Mouse (Mus musculus) granulocyte monocyte progenitor cell, adult 5-6 weeks (primary cell): ENCODE data around the gene Lgsn. TPM values are rescaled to one million over a fixed set of nuclear protein-coding genes. Genes with fewer than 3 reads are reported as not detected.
A peak's percentile ranks its signal among the peaks of the same experiment; 100 is the strongest.

ENCODE experiments used
- ATAC-seq: replicated peaks from 2 replicates; pipeline ENCODE4 v1.8.0; 2016; ENCODE audit warnings: mild to moderate bottlenecking, moderate TSS enrichment, inconsistent platforms; ENCODE audit not compliant: poor library complexity, severe bottlenecking
- total RNA-seq, 2 experiments: library from RNA; stranded (forward) in 1 of 2; stranded (reverse) in 1 of 2; fragments of 200-712, 200-1000 nt in 1 of 2; fragments of >200 nt in 1 of 2; fragmentation: Nextera tagmentation in 1 of 2; gene quantifications; 2 replicates each; pipeline ENCODE4 v1.2.3; 2014 to 2017

The Lgsn gene
- total RNA-seq, 2 experiments from 2014 or later: not detected

GRCm38 (mm10) chr1:31205770-31206169, 29.6 kb downstream of the Lgsn start:
- ATAC-seq: no peak

GRCm38 (mm10) chr1:31210144-31210543, 33.9 kb downstream of the Lgsn start:
- ATAC-seq: peak; percentile 78

- no peak for ATAC-seq
Measured at GRCm38 (mm10) chr1:31214831-31215230, 38.6 kb downstream of the Lgsn start.

- ATAC-seq: no peak
Measured at GRCm38 (mm10) chr1:31220599-31221250, 44.5 kb downstream of the Lgsn start.

- peak; percentile 25; the same call in 1 of the 2 replicates for ATAC-seq
Measured at GRCm38 (mm10) chr1:31222564-31222963, 46.4 kb downstream of the Lgsn start, which contains the start of the genes 4931428L18Rik and Pih1d3. Gene 4931428L18Rik, minus strand, starts transcription at chr1:31222684. Gene Pih1d3, plus strand, starts transcription at chr1:31222838.

- ATAC-seq: no peak
Measured at GRCm38 (mm10) chr1:31233319-31234036, 57.3 kb downstream of the Lgsn start.

Other genes with a start within 250 kb of the Lgsn start
- gene AC153137.1, start 198.4 kb upstream of the Lgsn start, total RNA-seq (2014; fragmentation: Nextera tagmentation): not detected in 2 replicates
- gene AC153137.1, start 198.4 kb upstream of the Lgsn start, total RNA-seq (2017): not detected in 2 replicates
- gene 4931428L18Rik, start 46.3 kb downstream of the Lgsn start, total RNA-seq (2014; fragmentation: Nextera tagmentation): not detected in 2 replicates
- gene 4931428L18Rik, start 46.3 kb downstream of the Lgsn start, total RNA-seq (2017): not detected in 2 replicates
- not detected in 2 replicates for gene Pih1d3, start 46.4 kb downstream of the Lgsn start, total RNA-seq (2014; fragmentation: Nextera tagmentation)
- not detected in 2 replicates for gene Pih1d3, start 46.4 kb downstream of the Lgsn start, total RNA-seq (2017)